In the genomic region with DNA sequence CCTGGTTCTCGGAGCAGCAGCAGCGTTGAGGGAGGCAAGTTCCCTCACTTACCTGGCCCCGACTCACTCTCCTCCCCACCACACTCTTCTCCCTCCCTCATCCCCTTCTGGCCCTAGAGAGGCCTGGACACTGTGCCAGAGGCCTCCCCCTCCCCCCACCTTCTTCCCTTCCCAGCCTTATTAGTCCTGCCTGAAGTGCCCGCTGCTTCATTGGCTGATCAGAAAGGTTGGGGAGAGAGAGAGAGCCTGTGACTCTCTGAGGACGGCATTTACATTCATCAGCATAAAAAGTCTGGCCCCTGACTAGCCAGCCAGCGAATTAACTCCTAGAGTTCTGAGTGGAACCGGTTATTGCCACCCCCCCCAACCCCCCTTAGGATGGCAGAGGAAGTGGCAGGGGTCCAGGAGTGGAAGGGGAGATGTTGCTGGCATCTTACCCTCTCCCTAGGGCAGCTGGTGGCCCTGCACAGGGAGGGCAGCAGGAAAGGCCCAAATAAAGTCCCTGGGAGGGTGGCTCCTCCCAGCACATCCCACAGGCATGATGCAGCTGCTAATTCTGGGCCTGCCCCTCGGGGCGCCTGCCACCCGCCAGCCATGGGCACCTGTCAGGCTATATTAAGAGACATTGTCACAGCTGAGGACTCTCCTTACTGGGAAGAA, we compare ENCODE assay signal across 9 mouse cellular contexts. TPM values are rescaled to one million over a fixed set of nuclear protein-coding genes. Genes with fewer than 3 reads are reported as not detected.
A peak's percentile ranks its signal among the peaks of the same experiment; 100 is the strongest.
DNase-seq lines count a peak whose midpoint lies in the region; ATAC-seq lines count a peak whose summit lies in the region.
"Had no signal": no experiment of that assay in that cellular context is flagged by ENCODE, and none has a peak within 500 bp of the region (broad histone marks: within the 10 kb centered on the region; RNA-seq: fewer than 3 reads in every experiment).

No protein-coding gene starts in this region.

- H3K27ac ChIP-seq in forebrain, embryonic 10.5 days: peak overlapping the region; percentile 72
- H3K27ac ChIP-seq in heart, embryonic 15.5 days: peak overlapping the region; percentile 98
- peak overlapping the region; percentile 31 for H3K27ac ChIP-seq in midbrain, embryonic 11.5 days (ENCODE audit: low read depth, low read length)

- peak; percentile 72 for ATAC-seq in heart, embryonic 15.5 days (replicated peaks; ENCODE audit: insufficient number of reproducible peaks, insufficient read depth, low FRiP score, low read depth)
- ATAC-seq in midbrain, embryonic 11.5 days (ENCODE audit: low FRiP score): no peak

- peak overlapping the region; percentile 46 for H3K4me2 ChIP-seq in heart, embryonic 15.5 days
- H3K4me2 ChIP-seq in midbrain, embryonic 11.5 days: peak overlapping the region; percentile 26

- H3K9ac ChIP-seq in heart, embryonic 15.5 days: peak overlapping the region; percentile 21
- peak overlapping the region; percentile 4 for H3K9ac ChIP-seq in midbrain, embryonic 11.5 days (ENCODE audit: low read length)

- DNase-seq in right cerebral cortex, adult 18-20 months: peak; percentile 69
- no peak for DNase-seq in right cerebral cortex, postnatal 4 days
- DNase-seq in forebrain, embryonic 10.5 days (ENCODE audit: extremely low spot score, low spot score): no peak
- DNase-seq in midbrain, embryonic 11.5 days (ENCODE audit: low spot score, missing footprints): peak; percentile 87
- DNase-seq in spleen, postnatal 14 days (ENCODE audit: low spot score in 2 of 2): no peak
- DNase-seq in thymus, postnatal 36 days: no peak
- DNase-seq in adrenal gland, adult 18-20 months (ENCODE audit: low spot score in 2 of 2): no peak

- 14% methylated on average over 10 of the region's 10 CpGs for WGBS in forebrain, embryonic 10.5 days
- 27% methylated on average over 10 of the region's 10 CpGs for WGBS in heart, embryonic 15.5 days
- 17% methylated on average over 10 of the region's 10 CpGs for WGBS in midbrain, embryonic 11.5 days

- peaks cover 45% of the 10 kb centered on the region for H3K36me3 ChIP-seq in forebrain, embryonic 10.5 days (replicated peaks)
- H3K36me3 ChIP-seq in heart, embryonic 15.5 days: peaks cover 17% of the 10 kb centered on the region; the same call in 1 of the 2 replicates
- H3K36me3 ChIP-seq in midbrain, embryonic 11.5 days (ENCODE audit: control insufficient read depth, insufficient read depth, low read length): peaks cover 8% of the 10 kb centered on the region; the same call in 1 of the 2 replicates

- peak overlapping the region; percentile 22 for H3K4me3 ChIP-seq in forebrain, embryonic 10.5 days
- no peak overlapping the region for H3K4me3 ChIP-seq in heart, embryonic 15.5 days
- 0 out of 2 replicates have a peak overlapping the region, but pooled peaks have one; percentile 3 for H3K4me3 ChIP-seq in midbrain, embryonic 11.5 days (ENCODE audit: low read depth, low read length)

- H3K27me3 ChIP-seq in forebrain, embryonic 10.5 days (ENCODE audit: poor library complexity, severe bottlenecking): peaks cover 2% of the 10 kb centered on the region
- no peaks in the 10 kb centered on the region for H3K27me3 ChIP-seq in heart, embryonic 15.5 days
- H3K27me3 ChIP-seq in midbrain, embryonic 11.5 days (ENCODE audit: control insufficient read depth, insufficient read depth, low read length): no peaks in the 10 kb centered on the region

- no peaks in the 10 kb centered on the region for H3K9me3 ChIP-seq in forebrain, embryonic 10.5 days
- no peaks in the 10 kb centered on the region for H3K9me3 ChIP-seq in heart, embryonic 15.5 days (replicated peaks)
- no peaks in the 10 kb centered on the region for H3K9me3 ChIP-seq in midbrain, embryonic 11.5 days (ENCODE audit: control insufficient read depth, low read length)

- peaks cover 60% of the 10 kb centered on the region for H3K4me1 ChIP-seq in forebrain, embryonic 10.5 days
- H3K4me1 ChIP-seq in heart, embryonic 15.5 days (replicated peaks): peaks cover 62% of the 10 kb centered on the region
- peaks cover 49% of the 10 kb centered on the region for H3K4me1 ChIP-seq in midbrain, embryonic 11.5 days (ENCODE audit: control insufficient read depth, insufficient read depth, low read length)

RNA-seq across cellular contexts. Expression of gene Dnajb5, which starts 4.0 kb away (rescaled TPM):
- polyA plus RNA-seq in forebrain, embryonic 10.5 days (2016; fragmentation: Nextera tagmentation; extraction: Ambion mirVana): 11.5 and 16.2 TPM in 2 replicates
- polyA plus RNA-seq in heart, embryonic 15.5 days (2015; fragmentation: Nextera tagmentation; extraction: Ambion mirVana): 17.7 and 18.2 TPM in 2 replicates
- 17.6 and 22.3 TPM in 2 replicates for polyA plus RNA-seq in midbrain, embryonic 11.5 days (2014; fragmentation: Nextera tagmentation; extraction: Ambion mirVana)
- 10 to 100 TPM; 17.0 to 24.2 TPM for total RNA-seq in adrenal gland, adult 18-20 months (2021)

RNA-seq across cellular contexts. Expression of gene 1700022I11Rik, which starts 15.8 kb away (rescaled TPM):
- 0.27 and 0.52 TPM in 2 replicates for polyA plus RNA-seq in forebrain, embryonic 10.5 days (2016; fragmentation: Nextera tagmentation; extraction: Ambion mirVana)
- 0.18 and 0.42 TPM in 2 replicates for polyA plus RNA-seq in heart, embryonic 15.5 days (2015; fragmentation: Nextera tagmentation; extraction: Ambion mirVana)
- polyA plus RNA-seq in midbrain, embryonic 11.5 days (2014; fragmentation: Nextera tagmentation; extraction: Ambion mirVana): 0.52 and 0.60 TPM in 2 replicates
- not detected for total RNA-seq in adrenal gland, adult 18-20 months (2021)
- total RNA-seq: layer of hippocampus, adult 8-10 months had no signal

RNA-seq across cellular contexts. Expression of gene Phf24, which starts 37.1 kb away (rescaled TPM):
- polyA plus RNA-seq in forebrain, embryonic 10.5 days (2016; fragmentation: Nextera tagmentation; extraction: Ambion mirVana): 0.33 and 0.51 TPM in 2 replicates
- polyA plus RNA-seq in heart, embryonic 15.5 days (2015; fragmentation: Nextera tagmentation; extraction: Ambion mirVana): 4.1 and 4.3 TPM in 2 replicates
- 2.2 and 2.9 TPM in 2 replicates for polyA plus RNA-seq in midbrain, embryonic 11.5 days (2014; fragmentation: Nextera tagmentation; extraction: Ambion mirVana)
- total RNA-seq in adrenal gland, adult 18-20 months (2021): 1 to 10 TPM; 1.6 to 1.8 TPM

RNA-seq across cellular contexts. Expression of gene Vcp, which starts 46.7 kb away (rescaled TPM):
- 655 and 667 TPM in 2 replicates for polyA plus RNA-seq in forebrain, embryonic 10.5 days (2016; fragmentation: Nextera tagmentation; extraction: Ambion mirVana)
- polyA plus RNA-seq in heart, embryonic 15.5 days (2015; fragmentation: Nextera tagmentation; extraction: Ambion mirVana): 437 and 463 TPM in 2 replicates
- polyA plus RNA-seq in midbrain, embryonic 11.5 days (2014; fragmentation: Nextera tagmentation; extraction: Ambion mirVana): 635 and 667 TPM in 2 replicates
- total RNA-seq in adrenal gland, adult 18-20 months (2021): 100 to 1,000 TPM; 267 to 341 TPM

RNA-seq across cellular contexts. Expression of gene Fancg, which starts 56.7 kb away (rescaled TPM):
- 23.1 and 27.3 TPM in 2 replicates for polyA plus RNA-seq in forebrain, embryonic 10.5 days (2016; fragmentation: Nextera tagmentation; extraction: Ambion mirVana)
- 9.8 and 13.5 TPM in 2 replicates for polyA plus RNA-seq in heart, embryonic 15.5 days (2015; fragmentation: Nextera tagmentation; extraction: Ambion mirVana)
- polyA plus RNA-seq in midbrain, embryonic 11.5 days (2014; fragmentation: Nextera tagmentation; extraction: Ambion mirVana): 21.4 and 22.0 TPM in 2 replicates
- total RNA-seq in adrenal gland, adult 18-20 months (2021): 1 to 10 TPM; 6.6 to 7.7 TPM

Comparison
In these comparisons a context has a peak if more than half of its experiments do, and no peak if none do; other contexts are left out.
1. DNase-seq: peak in right cerebral cortex, adult 18-20 months (single experiment) and midbrain, embryonic 11.5 days (single experiment); none in right cerebral cortex, postnatal 4 days (single experiment), forebrain, embryonic 10.5 days (single experiment), spleen, postnatal 14 days (0 of 2), thymus, postnatal 36 days (0 of 2) and adrenal gland, adult 18-20 months (0 of 2).
2. H3K27ac ChIP-seq: peak in every context shown above with its lines; median percentile 98 in heart, embryonic 15.5 days; 72 in forebrain, embryonic 10.5 days; 31 in midbrain, embryonic 11.5 days.